Mouse (Mus musculus): Measurements from ENCODE around the gene Armc7. TPM values are rescaled to one million over a fixed set of nuclear protein-coding genes. Genes with fewer than 3 reads are reported as not detected.
"Not testable (repeated sequence)": the region's sequence is repeated elsewhere in the genome, so short reads cannot be mapped to it uniquely, and the experiment has no call there.

Gene Armc7
- polyA plus RNA-seq, 1 experiment from 2014 or later: 7.1 TPM

GRCm38 (mm10) chr11:115441417-115441816 lies 34.0 kb upstream of the Armc7 start:
- Histone ChIP-seq H3K4me2 (no peak overlapping the region), H3K9ac (no peak overlapping the region), H3K36me3 (no peaks in the 10 kb centered on the region), H3K4me1 (peaks cover 2% of the 10 kb centered on the region), H3K9me3 (no peaks in the 10 kb centered on the region), H3K4me3 (no peak overlapping the region), H3K27ac (no peak overlapping the region), H3K27me3 (0 out of 2 replicates have a peak, but pooled peaks cover 3% of the 10 kb centered on the region)
- ATAC-seq (ENCODE audit: borderline replicate concordance, extremely low read depth, low FRiP score, low TSS enrichment): no peak
- WGBS: 34% methylated on average over 15 of the region's 15 CpGs

GRCm38 (mm10) chr11:115446906-115447305 lies 28.6 kb upstream of the Armc7 start:
- no peak overlapping the region for H3K4me3 ChIP-seq
- H3K4me1 ChIP-seq: peaks cover 6% of the 10 kb centered on the region; the same call in 1 of the 2 replicates
- H3K4me2 ChIP-seq: no peak overlapping the region
- no peaks in the 10 kb centered on the region for H3K36me3 ChIP-seq
- WGBS: 23% methylated on average over 3 of the region's 3 CpGs
- no peak overlapping the region for H3K9ac ChIP-seq
- no peak for ATAC-seq (ENCODE audit: borderline replicate concordance, extremely low read depth, low FRiP score, low TSS enrichment)
- no peaks in the 10 kb centered on the region for H3K9me3 ChIP-seq
- 0 out of 2 replicates have a peak, but pooled peaks cover 3% of the 10 kb centered on the region for H3K27me3 ChIP-seq
- no peak overlapping the region for H3K27ac ChIP-seq

DNA sequence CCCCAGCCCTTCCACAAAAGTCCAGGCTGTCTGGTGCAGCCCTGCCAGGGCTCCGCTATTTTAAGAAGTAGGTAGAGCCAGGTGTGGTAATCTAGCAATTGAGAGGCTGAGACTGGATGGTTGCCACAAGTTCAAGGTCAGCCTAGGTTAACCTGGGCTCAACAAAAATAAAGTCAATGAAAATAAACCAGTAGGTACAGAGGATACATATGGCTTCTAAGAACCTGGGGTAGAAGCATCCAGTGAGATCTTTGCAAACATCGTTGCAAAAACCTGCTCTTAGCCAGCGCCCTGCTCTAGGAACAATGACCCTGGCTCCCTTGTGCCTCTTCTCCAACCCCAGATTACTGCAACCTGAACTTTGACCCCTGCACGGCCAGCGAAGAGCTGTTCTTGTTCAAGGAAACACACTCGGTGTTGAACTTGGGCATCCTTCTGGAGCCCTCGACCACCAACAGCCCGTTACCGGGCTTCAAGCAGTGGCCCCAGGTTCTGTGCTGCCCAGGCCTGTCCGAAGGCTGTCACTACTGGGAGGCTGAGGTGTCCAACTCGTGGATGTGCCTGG lies 28.1 kb upstream of the Armc7 start:
- Histone ChIP-seq H3K4me2 (no peak overlapping the region), H3K9me3 (no peaks in the 10 kb centered on the region), H3K4me3 (no peak overlapping the region), H3K9ac (no peak overlapping the region), H3K36me3 (no peaks in the 10 kb centered on the region), H3K4me1 (peaks cover 6% of the 10 kb centered on the region; the same call in 1 of the 2 replicates), H3K27me3 (0 out of 2 replicates have a peak, but pooled peaks cover 3% of the 10 kb centered on the region), H3K27ac (no peak overlapping the region)
- 76% methylated on average over 11 of the region's 11 CpGs for WGBS
- ATAC-seq (ENCODE audit: borderline replicate concordance, extremely low read depth, low FRiP score, low TSS enrichment): no peak

GRCm38 (mm10) chr11:115448075-115448474 lies 27.4 kb upstream of the Armc7 start:
- no peaks in the 10 kb centered on the region for H3K9me3 ChIP-seq
- no peaks in the 10 kb centered on the region for H3K36me3 ChIP-seq
- peaks cover 6% of the 10 kb centered on the region; the same call in 1 of the 2 replicates for H3K4me1 ChIP-seq
- H3K9ac ChIP-seq: no peak overlapping the region
- no peak overlapping the region for H3K27ac ChIP-seq
- no peak overlapping the region for H3K4me3 ChIP-seq
- WGBS: 91% methylated on average over 16 of the region's 16 CpGs
- 0 out of 2 replicates have a peak, but pooled peaks cover 3% of the 10 kb centered on the region for H3K27me3 ChIP-seq
- H3K4me2 ChIP-seq: no peak overlapping the region
- ATAC-seq (ENCODE audit: borderline replicate concordance, extremely low read depth, low FRiP score, low TSS enrichment): no peak

DNA sequence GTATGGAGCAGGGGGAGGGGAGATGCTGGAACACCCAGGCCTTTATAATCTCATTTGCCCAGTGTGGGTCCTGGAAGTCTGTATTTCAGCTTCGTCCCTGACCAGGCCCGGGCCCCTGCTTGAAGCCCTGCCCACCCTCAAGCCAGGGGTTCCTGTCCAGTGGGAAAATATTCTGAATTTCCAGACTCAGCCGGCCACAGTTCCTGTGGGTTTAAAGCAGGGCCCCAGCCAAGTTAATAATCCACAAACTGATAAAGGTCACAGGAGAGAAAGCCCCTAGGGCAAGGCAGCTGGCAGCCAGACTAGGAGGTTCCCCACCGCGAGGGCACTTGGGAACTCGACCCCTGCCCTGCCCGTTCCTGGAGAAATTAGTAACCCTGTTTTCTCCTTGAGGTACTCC lies 26.5 kb upstream of the Armc7 start:
- 48% methylated on average over 7 of the region's 7 CpGs for WGBS
- no peak overlapping the region for H3K4me3 ChIP-seq
- H3K4me1 ChIP-seq: peaks cover 6% of the 10 kb centered on the region; the same call in 1 of the 2 replicates
- H3K9me3 ChIP-seq: no peaks in the 10 kb centered on the region
- 0 out of 2 replicates have a peak, but pooled peaks cover 3% of the 10 kb centered on the region for H3K27me3 ChIP-seq
- ATAC-seq (ENCODE audit: borderline replicate concordance, extremely low read depth, low FRiP score, low TSS enrichment): no peak
- H3K27ac ChIP-seq: no peak overlapping the region
- H3K36me3 ChIP-seq: no peaks in the 10 kb centered on the region
- H3K4me2 ChIP-seq: no peak overlapping the region
- H3K9ac ChIP-seq: no peak overlapping the region

DNA sequence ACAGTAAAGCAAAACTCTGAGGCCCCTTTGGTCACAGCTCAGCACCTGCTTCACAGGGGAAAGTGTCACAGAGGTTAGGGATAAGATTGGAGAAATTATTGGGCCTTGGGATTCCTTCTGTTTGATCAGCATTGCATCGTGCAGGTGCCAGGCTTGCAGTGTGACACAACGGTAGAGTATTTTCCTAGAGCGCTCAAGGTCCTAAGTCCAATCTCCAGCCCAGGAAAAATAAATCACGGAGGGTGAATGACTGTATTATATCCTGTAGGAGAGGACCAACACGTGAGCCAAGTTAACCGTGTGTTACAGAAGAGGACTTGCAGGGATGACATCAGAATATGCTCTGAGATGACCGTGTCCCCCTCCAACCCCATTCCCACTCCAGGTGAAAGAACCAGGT lies 25.3 kb upstream of the Armc7 start:
- Histone ChIP-seq H3K9ac (no peak overlapping the region), H3K4me2 (no peak overlapping the region), H3K4me1 (peaks cover 6% of the 10 kb centered on the region; the same call in 1 of the 2 replicates), H3K27ac (no peak overlapping the region), H3K27me3 (0 out of 2 replicates have a peak, but pooled peaks cover 2% of the 10 kb centered on the region), H3K4me3 (no peak overlapping the region), H3K36me3 (no peaks in the 10 kb centered on the region), H3K9me3 (no peaks in the 10 kb centered on the region)
- no peak for ATAC-seq (ENCODE audit: borderline replicate concordance, extremely low read depth, low FRiP score, low TSS enrichment)
- 84% methylated on average over 7 of the region's 7 CpGs for WGBS

GRCm38 (mm10) chr11:115451781-115452241 lies 23.7 kb upstream of the Armc7 start:
- H3K4me1 ChIP-seq: peaks cover under 1% of the 10 kb centered on the region; the same call in 1 of the 2 replicates
- no peak overlapping the region for H3K27ac ChIP-seq
- no peak overlapping the region for H3K4me3 ChIP-seq
- H3K36me3 ChIP-seq: no peaks in the 10 kb centered on the region
- H3K9ac ChIP-seq: no peak overlapping the region
- no peak overlapping the region for H3K4me2 ChIP-seq
- 83% methylated on average over 8 of the region's 8 CpGs for WGBS
- H3K27me3 ChIP-seq: no peaks in the 10 kb centered on the region
- no peaks in the 10 kb centered on the region for H3K9me3 ChIP-seq
- no peak for ATAC-seq (ENCODE audit: borderline replicate concordance, extremely low read depth, low FRiP score, low TSS enrichment)

DNA sequence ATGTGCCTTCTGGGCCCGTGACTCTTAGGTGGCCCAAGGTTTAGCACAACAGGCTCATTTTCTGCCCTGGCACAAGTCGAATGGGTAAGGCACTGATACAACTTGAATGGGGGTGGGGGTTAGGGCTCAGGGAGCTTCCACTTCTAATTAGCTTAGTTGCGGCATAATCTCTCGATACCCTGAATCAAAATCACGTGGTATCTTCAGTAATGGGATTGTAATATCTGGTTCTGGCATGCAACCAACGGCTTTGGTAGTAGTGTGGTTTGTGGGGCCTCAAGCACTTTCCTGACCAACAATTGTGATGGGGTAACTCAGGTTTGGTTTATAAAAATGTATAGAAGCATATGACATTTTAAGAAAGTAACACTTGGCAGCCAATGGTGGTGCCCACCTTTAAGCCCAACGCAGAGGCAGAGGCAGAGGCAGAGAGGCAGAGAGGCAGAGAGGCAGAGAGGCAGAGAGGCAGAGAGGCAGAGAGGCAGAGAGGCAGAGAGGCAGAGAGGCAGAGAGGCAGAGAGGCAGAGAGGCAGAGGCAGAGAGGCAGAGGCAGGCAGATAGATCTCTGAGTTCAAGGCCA lies 23.1 kb upstream of the Armc7 start:
- Histone ChIP-seq H3K9ac (no peak overlapping the region), H3K4me3 (no peak overlapping the region), H3K4me1 (peaks cover 3% of the 10 kb centered on the region; the same call in 1 of the 2 replicates), H3K4me2 (no peak overlapping the region), H3K36me3 (no peaks in the 10 kb centered on the region), H3K27me3 (no peaks in the 10 kb centered on the region), H3K9me3 (no peaks in the 10 kb centered on the region), H3K27ac (no peak overlapping the region)
- 79% methylated on average over 7 of the region's 7 CpGs for WGBS
- no peak for ATAC-seq (ENCODE audit: borderline replicate concordance, extremely low read depth, low FRiP score, low TSS enrichment)

GRCm38 (mm10) chr11:115453306-115453705 lies 22.2 kb upstream of the Armc7 start:
- Histone ChIP-seq H3K27ac (no peak overlapping the region), H3K36me3 (no peaks in the 10 kb centered on the region), H3K9me3 (no peaks in the 10 kb centered on the region), H3K9ac (no peak overlapping the region), H3K4me3 (no peak overlapping the region), H3K4me1 (peaks cover 6% of the 10 kb centered on the region; the same call in 1 of the 2 replicates), H3K4me2 (no peak overlapping the region), H3K27me3 (no peaks in the 10 kb centered on the region)
- WGBS: 60% methylated on average over 4 of the region's 4 CpGs
- ATAC-seq (ENCODE audit: borderline replicate concordance, extremely low read depth, low FRiP score, low TSS enrichment): no peak

GRCm38 (mm10) chr11:115454822-115455221 lies 20.6 kb upstream of the Armc7 start:
- WGBS: 82% methylated on average over 6 of the region's 6 CpGs
- H3K27me3 ChIP-seq; ATAC-seq (ENCODE audit: borderline replicate concordance, extremely low read depth, low FRiP score, low TSS enrichment); H3K36me3 ChIP-seq; H3K4me3 ChIP-seq; H3K4me1 ChIP-seq; H3K4me2 ChIP-seq; H3K9ac ChIP-seq; H3K9me3 ChIP-seq; H3K27ac ChIP-seq: not testable (repeated sequence)

DNA sequence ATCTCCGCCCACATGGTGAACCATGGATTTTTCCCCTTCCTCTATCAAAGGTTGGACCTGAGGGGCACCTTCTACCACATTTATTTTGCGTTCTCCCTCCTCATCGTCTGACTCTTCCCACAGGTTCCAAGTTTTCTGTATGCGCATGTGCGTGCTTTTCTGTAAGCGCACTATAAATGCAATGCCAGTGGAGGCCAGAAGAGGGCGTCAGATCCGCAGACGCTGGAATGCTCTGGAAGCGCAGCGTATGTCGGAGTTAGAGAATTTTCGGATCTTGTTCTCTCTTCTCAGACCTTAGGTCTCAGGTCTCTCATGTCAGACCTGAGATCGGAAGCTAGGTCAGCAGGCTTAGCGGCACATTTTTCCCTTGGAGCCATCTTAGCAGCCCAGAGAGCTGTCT lies 19.8 kb upstream of the Armc7 start:
- no peak overlapping the region for H3K4me2 ChIP-seq
- H3K27me3 ChIP-seq: no peaks in the 10 kb centered on the region
- no peaks in the 10 kb centered on the region for H3K9me3 ChIP-seq
- no peak overlapping the region for H3K4me3 ChIP-seq
- ATAC-seq (ENCODE audit: borderline replicate concordance, extremely low read depth, low FRiP score, low TSS enrichment): no peak
- H3K36me3 ChIP-seq: no peaks in the 10 kb centered on the region
- peaks cover 6% of the 10 kb centered on the region; the same call in 1 of the 2 replicates for H3K4me1 ChIP-seq
- 88% methylated on average over 15 of the region's 15 CpGs for WGBS
- no peak overlapping the region for H3K27ac ChIP-seq
- no peak overlapping the region for H3K9ac ChIP-seq

DNA sequence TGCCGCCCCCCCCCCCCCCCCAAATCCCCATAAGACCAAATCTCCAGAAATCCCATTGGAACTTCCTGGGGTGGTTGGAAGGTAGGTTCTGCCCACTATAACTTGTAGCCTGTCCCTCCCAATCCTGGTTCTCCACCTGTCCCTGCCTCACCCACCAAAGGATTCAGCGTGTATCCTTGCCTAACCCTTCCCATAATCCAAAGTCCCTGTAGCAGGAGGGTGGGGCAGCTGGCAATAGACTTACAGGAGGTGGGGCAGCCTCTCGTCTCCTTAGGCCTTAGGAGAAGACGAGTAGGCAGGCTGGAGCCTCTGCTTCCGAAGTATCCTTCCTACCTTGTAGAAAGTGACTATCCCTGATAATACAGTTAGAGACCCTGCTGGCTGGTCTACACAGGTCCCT lies 19.3 kb upstream of the Armc7 start:
- Histone ChIP-seq H3K27ac (no peak overlapping the region), H3K36me3 (no peaks in the 10 kb centered on the region), H3K4me1 (peaks cover 6% of the 10 kb centered on the region; the same call in 1 of the 2 replicates), H3K4me3 (no peak overlapping the region), H3K27me3 (no peaks in the 10 kb centered on the region), H3K4me2 (no peak overlapping the region), H3K9me3 (no peaks in the 10 kb centered on the region), H3K9ac (no peak overlapping the region)
- 90% methylated on average over 5 of the region's 5 CpGs for WGBS
- ATAC-seq (ENCODE audit: borderline replicate concordance, extremely low read depth, low FRiP score, low TSS enrichment): no peak
